23 mouse cellular contexts compared by ENCODE assay signal in genomic region chr5:12574551-12574950, GRCm38 (mm10).
DNase-seq lines count a peak whose midpoint lies in the region; TF ChIP-seq lines count a peak whose summit lies in the region.
"Had no signal": no experiment of that assay in that cellular context is flagged by ENCODE, and none has a peak within 500 bp of the region (broad histone marks: within the 10 kb centered on the region; RNA-seq: fewer than 3 reads in every experiment).

No protein-coding gene starts in this region.

- no peak for TF ChIP-seq CTCF in C2C12 (IDR thresholded peaks at IDR 0.05; ENCODE audit: control insufficient read depth, insufficient read depth, insufficient read length)

- H3K79me3 ChIP-seq in C2C12 (ENCODE audit: low read depth) = no peaks in the 10 kb centered on the region

- H3K4me3 ChIP-seq in C2C12 (ENCODE audit: insufficient read depth, poor library complexity, severe bottlenecking) = no peak overlapping the region
- no peak overlapping the region for H3K4me3 ChIP-seq in midbrain, embryonic 10.5 days
- H3K4me3 ChIP-seq: embryonic facial prominence, embryonic 13.5 days; embryonic facial prominence, embryonic 15.5 days; erythroblast, embryonic 14.5 days; forebrain, embryonic 10.5 days; forebrain, embryonic 13.5 days; forebrain, embryonic 15.5 days had no signal

- H3K27ac ChIP-seq in midbrain, embryonic 10.5 days (replicated peaks) = no peak overlapping the region
- H3K27ac ChIP-seq: embryonic facial prominence, embryonic 13.5 days; embryonic facial prominence, embryonic 15.5 days; forebrain, embryonic 10.5 days; forebrain, embryonic 13.5 days; forebrain, embryonic 15.5 days had no signal

- H3K4me1 ChIP-seq in midbrain, embryonic 10.5 days = peaks cover 7% of the 10 kb centered on the region
- H3K4me1 ChIP-seq: embryonic facial prominence, embryonic 15.5 days; forebrain, embryonic 13.5 days; forebrain, embryonic 15.5 days had no signal

- DNase-seq in 3134 (ENCODE audit: extremely low read depth, insufficient read length, low spot score) (peak; percentile 27), NIH3T3 (ENCODE audit: low read depth) (peak; percentile 26)
- DNase-seq in ovary, postnatal 10 days (ENCODE audit: low spot score) = no peak
- no peak for DNase-seq in midbrain, embryonic 10.5 days (ENCODE audit: low spot score)
- DNase-seq in urinary bladder, postnatal 4 days (ENCODE audit: low spot score in 2 of 2) = no peak
- DNase-seq: adrenal gland, adult 8-10 months; adrenal gland, postnatal 14 days; B cell, adult 2 months; cerebellum, adult 11 months; cerebellum, adult 18-20 months; cerebellum, adult 8-10 months; cerebellum, adult 9-11 months; cerebellum, postnatal 14 days; cerebellum, postnatal 36 days; embryo, embryonic 11 days; forebrain, postnatal 0 days had no signal

- no peaks in the 10 kb centered on the region for H3K36me3 ChIP-seq in C2C12 (ENCODE audit: control insufficient read depth, insufficient read depth)
- H3K36me3 ChIP-seq in midbrain, embryonic 10.5 days = no peaks in the 10 kb centered on the region
- H3K36me3 ChIP-seq: embryonic facial prominence, embryonic 15.5 days; forebrain, embryonic 10.5 days; forebrain, embryonic 15.5 days had no signal

- no peaks in the 10 kb centered on the region for H3K9me3 ChIP-seq in midbrain, embryonic 10.5 days (replicated peaks)
- H3K9me3 ChIP-seq: embryonic facial prominence, embryonic 13.5 days; embryonic facial prominence, embryonic 15.5 days; forebrain, embryonic 10.5 days; forebrain, embryonic 13.5 days; forebrain, embryonic 15.5 days had no signal

- H3ac ChIP-seq in C2C12 (ENCODE audit: control insufficient read depth, insufficient read length, low read depth) = no peak overlapping the region

- no peaks in the 10 kb centered on the region for H3K27me3 ChIP-seq in C2C12 (ENCODE audit: control insufficient read depth, insufficient read depth, insufficient read length)
- no peaks in the 10 kb centered on the region for H3K27me3 ChIP-seq in midbrain, embryonic 10.5 days (ENCODE audit: low read depth, poor library complexity, severe bottlenecking)
- H3K27me3 ChIP-seq: embryonic facial prominence, embryonic 13.5 days; embryonic facial prominence, embryonic 15.5 days; forebrain, embryonic 13.5 days; forebrain, embryonic 15.5 days had no signal

- 80% methylated on average over 4 of the region's 4 CpGs for WGBS in midbrain, embryonic 10.5 days

- no peaks in the 10 kb centered on the region for H3K79me2 ChIP-seq in C2C12 (ENCODE audit: control insufficient read depth, insufficient read depth)

TF ChIP-seq in C2C12, 6 proteins besides CTCF, POLR2A, EP300 and RAD21:
- TF ChIP-seq CEBPB (IDR thresholded peaks at IDR 0.05; ENCODE audit: low read depth) = no peak
- no peak for TF ChIP-seq USF1 (IDR thresholded peaks at IDR 0.05; ENCODE audit: low read depth)
- TF ChIP-seq MYOG (IDR thresholded peaks at IDR 0.05; ENCODE audit: control insufficient read depth, extremely low read depth, insufficient read length) = no peak
- peak; percentile 16 for TF ChIP-seq MYOD1 (IDR thresholded peaks at IDR 0.05; ENCODE audit: control insufficient read depth, insufficient read length, low read depth)

Comparison
In these comparisons a context has a peak if more than half of its experiments do, and no peak if none do; other contexts are left out.
1. DNase-seq: peak in 3134 (single experiment) and NIH3T3 (single experiment); none in ovary, postnatal 10 days (single experiment), midbrain, embryonic 10.5 days (single experiment) and urinary bladder, postnatal 4 days (0 of 2).